Mouse (Mus musculus): ENCODE data around the gene Med25. TPM values are rescaled to one million over a fixed set of nuclear protein-coding genes. Genes with fewer than 3 reads are reported as not detected.
A peak's percentile ranks its signal among the peaks of the same experiment; 100 is the strongest.

Gene Med25
- polyA plus RNA-seq, 1 experiment: 42.8 TPM

- TF ChIP-seq CTCF (IDR thresholded peaks at IDR 0.05; ENCODE audit: borderline replicate concordance, insufficient read depth, low read length) (no peak), POLR2A (IDR thresholded peaks at IDR 0.05; ENCODE audit: low read depth, low read length) (no peak)
- Histone ChIP-seq H3K4me1 (ENCODE audit: control insufficient read depth, insufficient read depth, low read length) (0 out of 2 replicates have a peak, but pooled peaks cover 7% of the 10 kb centered on the region), H3K27ac (ENCODE audit: insufficient read depth, low read length) (no peak overlapping the region), H3K4me3 (ENCODE audit: insufficient read depth, low read length) (peak overlapping the region; percentile 47)
These were observed 24.7 kb downstream of the Med25 start for GRCm38 (mm10) chr7:44867802-44868201.

DNA sequence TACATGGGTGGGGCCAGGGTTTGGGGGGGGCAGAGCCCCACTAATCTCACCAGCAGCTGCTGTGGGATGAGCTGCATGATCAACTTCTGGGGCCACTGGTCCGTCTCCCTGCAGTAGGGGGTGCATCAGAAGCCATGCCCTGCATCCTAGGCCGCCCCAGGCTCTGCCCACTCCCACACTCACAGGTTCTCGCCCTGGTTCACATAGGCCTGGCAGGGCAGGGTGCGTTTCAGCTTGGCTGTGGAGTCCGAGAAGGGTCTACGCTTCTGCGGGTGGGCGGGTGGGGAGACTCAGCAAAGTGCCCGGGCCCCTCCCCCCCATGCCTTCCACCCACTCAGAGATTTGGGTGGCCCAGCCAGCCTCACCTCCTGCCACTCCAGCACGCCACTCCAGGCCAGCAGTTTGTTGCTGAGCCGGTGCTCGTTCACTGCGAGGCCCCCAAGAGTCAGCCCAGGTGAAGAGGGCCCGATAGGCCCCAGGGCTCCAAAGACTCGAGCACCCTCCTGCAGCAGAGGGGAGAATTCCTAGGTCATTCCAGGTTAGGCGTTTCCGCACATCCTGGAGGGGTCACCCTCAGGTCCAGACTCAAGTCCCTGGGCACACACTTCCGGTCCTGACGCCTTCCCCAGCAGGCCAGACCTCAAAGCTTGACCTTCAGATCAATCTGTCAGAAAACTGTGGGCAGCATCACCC is 25.4 kb downstream of the Med25 start:
- Histone ChIP-seq H3K4me1 (ENCODE audit: control insufficient read depth, insufficient read depth, low read length) (0 out of 2 replicates have a peak, but pooled peaks cover 7% of the 10 kb centered on the region), H3K4me3 (ENCODE audit: insufficient read depth, low read length) (peak overlapping the region; percentile 47; the same call in 1 of the 2 replicates), H3K27ac (ENCODE audit: insufficient read depth, low read length) (no peak overlapping the region)
- TF ChIP-seq POLR2A (IDR thresholded peaks at IDR 0.05; ENCODE audit: low read depth, low read length) (no peak), CTCF (IDR thresholded peaks at IDR 0.05; ENCODE audit: borderline replicate concordance, insufficient read depth, low read length) (no peak)

GRCm38 (mm10) chr7:44866276-44867009 is 26.1 kb downstream of the Med25 start:
- Histone ChIP-seq H3K4me1 (ENCODE audit: control insufficient read depth, insufficient read depth, low read length) (0 out of 2 replicates have a peak, but pooled peaks cover 7% of the 10 kb centered on the region), H3K4me3 (ENCODE audit: insufficient read depth, low read length) (no peak overlapping the region), H3K27ac (ENCODE audit: insufficient read depth, low read length) (peak overlapping the region; percentile 13; the same call in 1 of the 2 replicates)
- no peak for TF ChIP-seq CTCF (IDR thresholded peaks at IDR 0.05; ENCODE audit: borderline replicate concordance, insufficient read depth, low read length)
- TF ChIP-seq POLR2A (IDR thresholded peaks at IDR 0.05; ENCODE audit: low read depth, low read length): no peak

DNA sequence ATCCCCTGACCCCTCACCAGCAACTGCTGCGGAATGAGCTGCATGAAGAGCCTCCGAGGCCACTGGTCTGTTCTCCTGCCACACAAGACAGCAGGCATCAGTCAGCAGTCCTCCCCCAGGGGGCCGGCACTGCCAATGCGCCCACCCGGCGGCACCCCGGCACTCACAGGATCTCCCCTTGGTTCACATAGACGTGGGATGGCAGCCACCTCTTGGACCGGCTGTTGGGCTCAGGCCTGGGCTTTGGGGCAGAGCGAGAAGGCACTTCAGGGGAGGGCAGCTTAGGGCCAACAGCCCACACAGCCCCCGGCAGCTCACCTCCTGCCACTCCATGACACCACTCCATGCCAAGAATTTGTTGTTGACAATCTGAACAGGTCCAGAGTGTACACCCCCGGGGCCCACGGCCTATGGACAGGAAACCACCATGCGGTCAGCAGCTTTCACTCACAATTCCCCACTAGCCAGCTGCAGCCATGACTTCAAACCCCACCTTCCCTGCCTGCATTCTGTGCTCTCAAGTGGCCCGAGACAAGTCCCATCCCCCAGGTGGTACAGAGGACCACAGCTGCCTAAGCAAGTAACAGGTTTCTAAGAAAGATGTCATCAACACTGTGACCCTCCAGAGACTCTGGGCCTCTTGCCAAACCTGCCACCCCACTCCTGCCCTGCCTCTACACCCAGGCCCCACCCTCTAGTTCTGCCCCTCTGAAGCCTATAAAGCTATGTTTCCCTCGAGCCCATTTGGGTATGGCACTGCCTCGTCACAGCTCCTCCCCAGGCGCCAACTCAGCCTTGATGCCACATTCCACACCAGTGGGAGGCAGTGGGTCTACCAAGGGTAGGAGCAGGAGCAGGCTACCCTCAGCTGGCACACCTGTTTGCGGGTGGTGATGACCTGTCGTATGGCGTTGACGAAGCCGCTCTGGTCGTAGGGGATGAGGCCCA is 27.6 kb downstream of the Med25 start:
- Histone ChIP-seq H3K4me3 (ENCODE audit: insufficient read depth, low read length) (no peak overlapping the region), H3K4me1 (ENCODE audit: control insufficient read depth, insufficient read depth, low read length) (0 out of 2 replicates have a peak, but pooled peaks cover 7% of the 10 kb centered on the region), H3K27ac (ENCODE audit: insufficient read depth, low read length) (no peak overlapping the region)
- TF ChIP-seq CTCF (IDR thresholded peaks at IDR 0.05; ENCODE audit: borderline replicate concordance, insufficient read depth, low read length) (no peak), POLR2A (IDR thresholded peaks at IDR 0.05; ENCODE audit: low read depth, low read length) (0 out of 2 replicates have a peak, but pooled peaks have one; percentile 15)

DNA sequence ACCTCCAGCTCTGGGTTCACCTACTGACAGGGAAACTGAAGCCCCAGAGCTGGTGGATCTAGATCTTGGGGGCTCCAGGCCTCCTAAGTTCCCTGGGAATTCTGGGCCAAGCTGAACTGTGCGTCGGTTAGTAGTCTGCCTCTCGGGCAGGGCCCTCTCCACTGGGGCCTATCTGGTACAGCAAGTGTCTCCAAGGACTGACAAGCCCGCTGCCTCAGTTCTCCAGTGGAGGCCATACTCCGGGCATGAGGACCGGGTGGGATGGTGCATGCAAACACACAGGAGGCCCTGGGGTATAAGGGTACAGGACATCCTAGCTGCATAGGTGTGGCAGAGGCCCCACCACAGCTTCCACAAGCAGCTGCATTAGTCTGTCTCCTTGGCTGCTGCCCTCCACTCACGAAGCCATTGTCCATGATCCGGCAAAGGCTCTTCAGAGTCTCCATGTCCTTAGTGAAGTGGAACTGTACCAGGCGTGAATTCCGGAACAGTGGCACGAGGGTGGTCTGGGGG is 28.5 kb downstream of the Med25 start:
- TF ChIP-seq CTCF (IDR thresholded peaks at IDR 0.05; ENCODE audit: borderline replicate concordance, insufficient read depth, low read length): no peak
- no peak for TF ChIP-seq POLR2A (IDR thresholded peaks at IDR 0.05; ENCODE audit: low read depth, low read length)
- Histone ChIP-seq H3K27ac (ENCODE audit: insufficient read depth, low read length) (no peak overlapping the region), H3K4me1 (ENCODE audit: control insufficient read depth, insufficient read depth, low read length) (0 out of 2 replicates have a peak, but pooled peaks cover 7% of the 10 kb centered on the region), H3K4me3 (ENCODE audit: insufficient read depth, low read length) (no peak overlapping the region)

- Histone ChIP-seq H3K4me1 (ENCODE audit: control insufficient read depth, insufficient read depth, low read length) (0 out of 2 replicates have a peak, but pooled peaks cover 7% of the 10 kb centered on the region), H3K4me3 (ENCODE audit: insufficient read depth, low read length) (no peak overlapping the region), H3K27ac (ENCODE audit: insufficient read depth, low read length) (no peak overlapping the region)
- TF ChIP-seq POLR2A (IDR thresholded peaks at IDR 0.05; ENCODE audit: low read depth, low read length) (no peak), CTCF (IDR thresholded peaks at IDR 0.05; ENCODE audit: borderline replicate concordance, insufficient read depth, low read length) (no peak)
These were observed 29.3 kb downstream of the Med25 start for GRCm38 (mm10) chr7:44863210-44863609.

DNA sequence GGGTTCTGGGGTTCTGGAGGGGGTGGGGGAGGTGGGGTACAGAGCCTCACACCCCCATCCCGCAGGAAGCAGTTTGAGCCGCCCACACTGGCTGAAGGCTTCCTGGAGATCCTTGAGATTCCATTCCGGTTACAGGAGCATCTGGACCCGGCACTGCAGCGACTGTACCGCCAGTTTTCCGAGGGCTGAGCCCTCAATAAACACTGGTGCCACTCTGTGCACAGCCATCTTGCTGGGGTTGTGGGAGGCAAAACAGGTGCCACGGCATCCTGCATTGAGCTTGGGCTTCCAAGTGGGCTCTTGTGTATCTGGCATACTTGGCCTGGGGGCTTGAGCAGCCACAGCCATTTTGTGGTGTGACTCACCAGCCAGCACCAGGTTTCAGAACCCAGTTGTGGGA is 30.1 kb downstream of the Med25 start:
- Histone ChIP-seq H3K4me3 (ENCODE audit: insufficient read depth, low read length) (no peak overlapping the region), H3K4me1 (ENCODE audit: control insufficient read depth, insufficient read depth, low read length) (0 out of 2 replicates have a peak, but pooled peaks cover 7% of the 10 kb centered on the region), H3K27ac (ENCODE audit: insufficient read depth, low read length) (no peak overlapping the region)
- TF ChIP-seq CTCF (IDR thresholded peaks at IDR 0.05; ENCODE audit: borderline replicate concordance, insufficient read depth, low read length) (no peak), POLR2A (IDR thresholded peaks at IDR 0.05; ENCODE audit: low read depth, low read length) (no peak)

DNA sequence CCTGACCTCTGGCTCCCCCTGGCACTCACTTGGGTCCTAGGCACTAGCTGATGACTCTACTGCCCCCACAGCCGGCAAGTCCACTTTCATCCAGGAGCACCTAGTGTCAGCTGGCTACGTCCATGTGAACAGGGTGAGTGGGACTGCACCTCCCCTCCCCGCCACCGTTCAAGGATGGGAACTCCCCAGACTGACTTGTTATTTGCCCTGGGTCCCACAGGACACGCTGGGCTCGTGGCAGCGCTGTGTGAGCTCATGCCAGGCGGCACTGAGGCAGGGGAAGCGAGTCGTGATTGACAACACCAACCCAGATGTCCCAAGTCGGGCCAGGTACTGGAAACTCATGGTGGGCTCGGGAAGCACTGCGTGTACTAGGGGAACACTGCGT is 31.1 kb downstream of the Med25 start:
- no peak overlapping the region for H3K4me3 ChIP-seq (ENCODE audit: insufficient read depth, low read length)
- 0 out of 2 replicates have a peak, but pooled peaks cover 1% of the 10 kb centered on the region for H3K4me1 ChIP-seq (ENCODE audit: control insufficient read depth, insufficient read depth, low read length)
- no peak for TF ChIP-seq CTCF (IDR thresholded peaks at IDR 0.05; ENCODE audit: borderline replicate concordance, insufficient read depth, low read length)
- H3K27ac ChIP-seq (ENCODE audit: insufficient read depth, low read length): no peak overlapping the region
